Mouse (Mus musculus) forebrain, postnatal 0 days (tissue): ENCODE measurements around the gene Evi2b. TPM values are rescaled to one million over a fixed set of nuclear protein-coding genes. Genes with fewer than 3 reads are reported as not detected.
A peak's percentile ranks its signal among the peaks of the same experiment; 100 is the strongest.

Source experiments
- ATAC-seq: fragments of 200-750 bp; cut with Nextera tagmentation; 2 replicates; pipeline ENCODE4 v1.8.0; 2017; ENCODE audit warnings: mild to moderate bottlenecking, moderate library complexity
- DNase-seq: peaks from one replicate; pipeline ENCODE4 v3.0.0-alpha.2; 2015
- H3K27ac ChIP-seq: fragments of 300-500 bp; sonication (generic); 2 replicates; pipeline ENCODE4 v1.5.1; 2014; ENCODE audit warnings: low read depth, mild to moderate bottlenecking, antibody characterized with exemption, low read length, moderate library complexity, mixed read lengths
- H3K27me3 ChIP-seq: fragments of 300-500 bp; sonication (generic); 2 replicates; pipeline ENCODE4 v1.6.1; 2014; ENCODE audit warnings: mild to moderate bottlenecking, low read length, mixed read lengths; ENCODE audit not compliant: insufficient read depth
- H3K36me3 ChIP-seq: fragments of 300-500 bp; sonication (generic); 2 replicates; pipeline ENCODE4 v1.6.1; 2014; ENCODE audit warnings: mild to moderate bottlenecking, moderate library complexity; ENCODE audit not compliant: insufficient read depth
- H3K4me1 ChIP-seq: fragments of 300-500 bp; sonication (generic); 2 replicates; pipeline ENCODE4 v1.6.1; 2014; ENCODE audit warnings: antibody characterized with exemption; ENCODE audit not compliant: insufficient read depth
- H3K4me2 ChIP-seq: fragments of 300-500 bp; sonication (generic); 2 replicates; pipeline ENCODE4 v1.6.1; 2014; ENCODE audit warnings: low read depth, mild to moderate bottlenecking, moderate library complexity
- H3K4me3 ChIP-seq: fragments of 300-500 bp; sonication (generic); 2 replicates; pipeline ENCODE4 v1.5.1; 2014; ENCODE audit warnings: low read depth, low read length, mixed read lengths
- H3K9ac ChIP-seq: fragments of 300-500 bp; sonication (generic); 2 replicates; pipeline ENCODE4 v1.6.1; 2014; ENCODE audit warnings: mild to moderate bottlenecking
- H3K9me3 ChIP-seq: fragments of 300-500 bp; sonication (generic); 2 replicates; pipeline ENCODE4 v1.6.1; 2016; ENCODE audit warnings: low read length
- CTCF ChIP-seq: sonication (generic); IDR thresholded peaks from 2 replicates; pipeline ENCODE4 v1.5.1; 2016; ENCODE audit warnings: antibody characterized with exemption, control low read depth, low read depth
- WGBS: fragments of 180-500 bp; shearing (Covaris S2); extraction: QIAGEN DNeasy Blood & Tissue Kit; methylation state at CpG from one replicate; pipeline ENCODE4 v1.1.7; 2014; 5-methylcytosine and 5-hydroxymethylcytosine counted together
- polyA plus RNA-seq: library from polyadenylated mRNA; unstranded; fragments of >200 nt; fragmentation: Nextera tagmentation; extraction: Ambion mirVana; gene quantifications from 2 replicates; pipeline ENCODE4 v1.2.1, GENCODE M21; 2015
- total RNA-seq: library from RNA; depleted of rRNA; stranded (reverse); fragments of >200 nt; gene quantifications from 2 replicates; pipeline ENCODE4 v1.2.3, GENCODE M21; 2014

Gene Evi2b
- total and polyA plus RNA-seq, 2 experiments from 2014 or later, result 0.24 to 0.38 TPM

DNA sequence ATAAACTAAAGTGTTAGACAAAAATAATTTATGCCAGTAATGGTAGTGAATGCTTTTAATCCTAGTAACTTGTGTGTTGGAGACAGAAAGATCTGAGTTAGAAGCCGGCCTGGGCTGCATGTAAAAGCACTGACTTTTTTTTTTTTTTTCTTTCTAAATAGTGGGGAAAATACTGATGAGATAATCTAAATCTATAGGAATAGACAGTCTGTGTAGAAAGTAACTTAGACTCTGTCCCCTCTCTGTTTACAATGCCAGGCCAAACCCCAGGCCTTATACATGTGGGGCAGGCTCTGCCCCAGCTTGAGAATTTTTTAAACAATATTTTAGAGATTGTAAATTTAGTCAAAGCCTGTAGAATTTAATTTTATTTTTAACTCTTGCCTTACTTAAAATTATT, 618 bp downstream of the Evi2b start:
- Histone ChIP-seq H3K4me3 (no peak overlapping the region), H3K4me2 (no peak overlapping the region), H3K9me3 (no peaks in the 10 kb centered on the region), H3K36me3 (no peaks in the 10 kb centered on the region), H3K4me1 (no peaks in the 10 kb centered on the region), H3K27me3 (no peaks in the 10 kb centered on the region), H3K27ac (no peak overlapping the region), H3K9ac (no peak overlapping the region)
- TF ChIP-seq CTCF, result no peak
- no peak for DNase-seq
- no peak for ATAC-seq
- 83% methylated on average over 1 of the region's 1 CpGs for WGBS

DNA sequence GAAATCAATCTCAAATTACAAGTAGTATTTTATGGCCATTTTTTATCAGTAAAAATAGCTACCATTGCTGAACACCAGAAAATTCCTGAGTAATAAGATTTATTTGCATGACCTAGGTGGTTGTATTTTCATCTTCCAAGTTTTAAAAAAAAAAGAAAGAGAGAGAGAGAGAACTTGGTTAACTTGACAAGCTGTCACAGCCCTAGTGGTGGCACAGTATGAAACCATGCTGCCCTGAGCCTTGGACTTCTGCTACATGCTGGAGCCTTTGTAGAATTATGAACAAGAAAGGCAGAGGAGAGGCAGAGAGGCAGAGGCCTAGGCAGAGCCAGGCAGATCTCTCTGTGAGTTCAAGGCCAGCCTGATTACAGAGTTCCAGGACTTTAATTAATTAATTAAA, 1.6 kb downstream of the Evi2b start:
- H3K9ac ChIP-seq, result no peak overlapping the region
- H3K27me3 ChIP-seq, result no peaks in the 10 kb centered on the region
- DNase-seq, result no peak
- H3K4me3 ChIP-seq, result no peak overlapping the region
- no peaks in the 10 kb centered on the region for H3K9me3 ChIP-seq
- no peaks in the 10 kb centered on the region for H3K4me1 ChIP-seq
- ATAC-seq, result no peak
- H3K27ac ChIP-seq, result no peak overlapping the region
- H3K36me3 ChIP-seq, result no peaks in the 10 kb centered on the region
- H3K4me2 ChIP-seq, result no peak overlapping the region
- TF ChIP-seq CTCF, result no peak

DNA sequence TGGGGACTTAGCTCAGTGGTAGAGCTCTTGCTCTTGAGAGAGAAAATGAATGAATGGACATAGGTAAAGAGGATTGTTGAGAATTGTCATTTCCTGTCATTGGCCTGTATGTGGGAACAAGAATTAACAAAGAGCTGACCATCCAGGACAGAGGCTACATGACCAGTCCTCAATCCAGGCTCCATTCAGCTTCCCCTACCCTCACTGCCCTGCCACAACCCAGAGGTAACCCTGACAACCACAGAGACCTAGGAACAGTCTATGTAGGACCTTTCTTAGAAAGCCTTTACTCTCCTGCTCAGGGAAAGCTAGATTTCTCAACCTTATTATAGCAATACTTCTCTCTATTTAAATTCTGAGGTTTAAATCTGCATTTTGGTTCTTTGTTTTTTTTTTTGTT, 2.8 kb downstream of the Evi2b start:
- Histone ChIP-seq H3K4me3 (no peak overlapping the region), H3K4me1 (no peaks in the 10 kb centered on the region), H3K27ac (no peak overlapping the region), H3K36me3 (no peaks in the 10 kb centered on the region), H3K9ac (no peak overlapping the region), H3K9me3 (no peaks in the 10 kb centered on the region), H3K4me2 (no peak overlapping the region), H3K27me3 (no peaks in the 10 kb centered on the region)
- no peak for TF ChIP-seq CTCF
- DNase-seq (no peak), ATAC-seq (no peak)

DNA sequence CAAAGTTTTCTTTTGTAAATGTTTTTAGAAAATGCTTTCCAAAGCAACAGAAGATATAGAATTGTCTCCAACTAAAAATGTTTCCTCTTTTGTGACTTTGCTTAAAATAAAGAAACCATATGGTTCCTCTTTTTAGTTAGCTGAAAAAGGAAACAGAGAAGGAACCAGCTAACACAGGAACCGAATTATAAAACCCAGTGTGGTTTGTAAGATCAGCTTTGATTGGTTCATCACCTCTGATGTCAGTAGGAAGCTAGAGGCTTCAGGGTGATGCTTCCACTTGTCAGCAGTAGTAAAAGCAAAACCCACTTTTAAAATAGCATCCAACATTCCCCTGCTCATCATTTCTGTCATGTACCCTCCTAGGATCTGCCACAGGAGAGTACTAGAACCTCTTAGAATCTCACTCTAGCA, 3.7 kb downstream of the Evi2b start:
- H3K4me3 ChIP-seq, result no peak overlapping the region
- no peaks in the 10 kb centered on the region for H3K36me3 ChIP-seq
- H3K27me3 ChIP-seq, result no peaks in the 10 kb centered on the region
- no peaks in the 10 kb centered on the region for H3K9me3 ChIP-seq
- TF ChIP-seq CTCF, result no peak
- DNase-seq, result peak; percentile 30
- no peak overlapping the region for H3K27ac ChIP-seq
- no peaks in the 10 kb centered on the region for H3K4me1 ChIP-seq
- WGBS, result 55% methylated on average over 1 of the region's 1 CpGs
- H3K9ac ChIP-seq, result no peak overlapping the region
- peak; percentile 73 for ATAC-seq
- H3K4me2 ChIP-seq, result no peak overlapping the region

DNA sequence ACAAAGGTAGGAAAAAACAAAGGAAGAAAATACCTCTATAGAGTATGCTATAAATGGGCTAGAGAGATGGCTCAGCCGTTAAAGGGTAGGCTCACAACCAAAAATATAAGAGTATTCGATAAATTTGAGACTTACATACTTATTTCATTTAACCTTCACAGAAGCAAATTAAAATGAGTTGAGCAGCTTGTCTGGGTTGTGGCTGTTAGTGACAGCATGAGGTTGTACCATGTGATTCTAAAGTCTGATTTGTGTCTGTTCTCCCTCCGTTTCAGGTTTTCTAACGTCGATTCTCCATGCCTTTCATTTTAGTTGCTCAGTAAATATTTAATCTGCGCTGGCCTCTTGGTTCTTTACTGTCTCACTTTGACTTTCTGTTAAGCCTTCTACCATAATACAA, 4.3 kb downstream of the Evi2b start:
- DNase-seq (no peak), ATAC-seq (no peak)
- Histone ChIP-seq H3K4me3 (no peak overlapping the region), H3K27me3 (no peaks in the 10 kb centered on the region), H3K4me1 (no peaks in the 10 kb centered on the region), H3K27ac (no peak overlapping the region), H3K9ac (no peak overlapping the region), H3K4me2 (no peak overlapping the region), H3K36me3 (no peaks in the 10 kb centered on the region), H3K9me3 (no peaks in the 10 kb centered on the region)
- WGBS, result 79% methylated on average over 6 of the region's 6 CpGs
- TF ChIP-seq CTCF, result no peak

DNA sequence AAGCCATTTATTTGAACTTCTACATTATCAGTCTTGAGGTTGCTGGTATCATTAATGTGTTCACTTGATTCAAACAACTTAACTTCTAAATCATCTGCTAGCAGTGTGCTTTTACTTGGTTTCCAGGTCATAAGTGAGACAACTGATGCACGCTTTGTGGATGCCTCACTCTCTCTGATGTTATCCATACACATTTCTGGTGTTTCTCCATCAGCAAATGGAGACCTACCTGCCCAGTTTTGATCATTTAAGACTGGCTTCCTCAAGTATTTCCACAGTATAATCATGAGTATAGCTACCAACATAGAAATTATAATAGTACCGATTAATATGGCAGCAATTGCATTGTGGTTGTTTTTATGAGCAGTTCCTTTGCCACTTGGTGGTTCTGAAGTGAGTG, 7.8 kb downstream of the Evi2b start:
- no peak for TF ChIP-seq CTCF
- 97% methylated on average over 2 of the region's 2 CpGs for WGBS
- no peak overlapping the region for H3K9ac ChIP-seq
- no peak overlapping the region for H3K4me3 ChIP-seq
- ATAC-seq (no peak), DNase-seq (no peak)
- no peaks in the 10 kb centered on the region for H3K36me3 ChIP-seq
- H3K27ac ChIP-seq, result no peak overlapping the region
- no peaks in the 10 kb centered on the region for H3K4me1 ChIP-seq
- no peak overlapping the region for H3K4me2 ChIP-seq
- no peaks in the 10 kb centered on the region for H3K27me3 ChIP-seq
- H3K9me3 ChIP-seq, result no peaks in the 10 kb centered on the region

DNA sequence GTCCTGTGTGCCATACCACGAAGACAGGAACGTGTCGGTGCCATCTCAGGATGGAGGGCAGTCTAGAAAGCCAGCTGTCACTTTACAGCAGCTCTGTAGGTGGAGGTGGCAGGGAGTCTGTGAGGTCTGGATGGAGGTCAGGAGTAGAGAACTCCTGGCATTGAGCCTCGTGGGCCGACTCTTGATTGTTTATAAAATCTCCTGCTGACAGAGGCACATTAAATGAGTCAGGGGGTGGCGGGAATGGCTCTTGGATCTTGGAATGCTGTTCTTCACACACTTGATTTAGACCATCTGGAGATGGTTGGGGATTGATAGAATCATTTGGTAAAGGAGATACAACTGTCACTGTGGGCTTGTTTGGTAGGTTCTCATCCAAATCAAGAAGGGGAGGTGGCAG, 8.2 kb downstream of the Evi2b start:
- Histone ChIP-seq H3K9ac (no peak overlapping the region), H3K27ac (no peak overlapping the region), H3K9me3 (no peaks in the 10 kb centered on the region), H3K4me2 (no peak overlapping the region), H3K27me3 (no peaks in the 10 kb centered on the region), H3K4me1 (no peaks in the 10 kb centered on the region), H3K36me3 (no peaks in the 10 kb centered on the region), H3K4me3 (no peak overlapping the region)
- 76% methylated on average over 6 of the region's 6 CpGs for WGBS
- no peak for TF ChIP-seq CTCF
- DNase-seq, result no peak
- no peak for ATAC-seq

DNA sequence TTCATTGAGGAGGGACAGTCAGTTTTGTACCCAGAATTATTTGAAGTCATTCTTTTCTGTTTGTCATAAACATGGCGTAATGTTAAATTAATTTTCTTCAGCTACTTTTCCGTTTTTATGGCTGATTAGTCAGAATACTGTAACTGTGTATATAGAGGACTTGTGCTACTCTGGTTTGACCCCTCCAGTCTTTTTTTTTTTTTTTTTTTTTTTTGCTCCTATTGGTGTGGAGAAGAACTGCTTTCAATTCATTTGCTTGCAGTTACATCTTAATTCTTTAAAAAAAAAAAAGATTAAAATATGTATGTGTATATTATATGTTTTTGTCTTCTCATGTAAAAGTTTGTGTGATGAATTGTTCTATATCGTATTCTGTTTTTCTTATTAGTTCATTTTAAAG, 11.6 kb downstream of the Evi2b start:
- no peaks in the 10 kb centered on the region for H3K27me3 ChIP-seq
- no peak overlapping the region for H3K9ac ChIP-seq
- no peak overlapping the region for H3K4me2 ChIP-seq
- no peaks in the 10 kb centered on the region for H3K36me3 ChIP-seq
- 92% methylated on average over 3 of the region's 3 CpGs for WGBS
- DNase-seq (no peak), ATAC-seq (no peak)
- no peak overlapping the region for H3K27ac ChIP-seq
- no peaks in the 10 kb centered on the region for H3K4me1 ChIP-seq
- H3K9me3 ChIP-seq, result no peaks in the 10 kb centered on the region
- H3K4me3 ChIP-seq, result no peak overlapping the region
- no peak for TF ChIP-seq CTCF
